In genomic region chr1:144353320-144353719, GRCm38 (mm10) we compare ENCODE assay signal across 12 mouse cellular contexts.
DNase-seq lines count a peak whose midpoint lies in the region; ATAC-seq and TF ChIP-seq lines count a peak whose summit lies in the region.
"Had no signal": no experiment of that assay in that cellular context is flagged by ENCODE, and none has a peak within 500 bp of the region (broad histone marks: within the 10 kb centered on the region; RNA-seq: fewer than 3 reads in every experiment).

No protein-coding gene starts in this region.

- no peak overlapping the region for H3K9ac ChIP-seq in neural tube, embryonic 15.5 days (replicated peaks)
- H3K9ac ChIP-seq: limb, embryonic 15.5 days; midbrain, embryonic 12.5 days had no signal

- no peak for ATAC-seq in neural tube, embryonic 15.5 days (ENCODE audit: low FRiP score)

- DNase-seq in left cerebral cortex, adult 2 months (ENCODE audit: extremely low spot score in 1 of 2, low spot score in 2 of 2), result no peak
- no peak for DNase-seq in left cerebral cortex, adult 9 months (ENCODE audit: low spot score in 2 of 2)
- peak; percentile 33 for DNase-seq in 3T3-L1 (ENCODE audit: low read depth, low spot score)
- peak; percentile 77 for DNase-seq in 416B (ENCODE audit: low read depth)
- DNase-seq in brain, embryonic 14.5 days (ENCODE audit: low read depth), result peak; percentile 31
- DNase-seq in adrenal gland, postnatal 14 days, result no peak
- DNase-seq: adrenal gland, adult 8-10 months; kidney, postnatal 14 days; right cerebral cortex, postnatal 25 days had no signal

- no peaks in the 10 kb centered on the region for H3K4me1 ChIP-seq in neural tube, embryonic 15.5 days
- H3K4me1 ChIP-seq: limb, embryonic 15.5 days; midbrain, embryonic 12.5 days had no signal

- no peaks in the 10 kb centered on the region for H3K36me3 ChIP-seq in neural tube, embryonic 15.5 days
- H3K36me3 ChIP-seq: limb, embryonic 15.5 days; midbrain, embryonic 12.5 days had no signal

- H3K9me3 ChIP-seq in neural tube, embryonic 15.5 days (replicated peaks), result no peaks in the 10 kb centered on the region
- H3K9me3 ChIP-seq: limb, embryonic 15.5 days; midbrain, embryonic 12.5 days had no signal

- peak; percentile 54 for TF ChIP-seq CTCF in left cerebral cortex, adult 2 months (IDR thresholded peaks at IDR 0.05)
- TF ChIP-seq CTCF in brain, embryonic 14.5 days (IDR thresholded peaks at IDR 0.05; ENCODE audit: borderline replicate concordance, extremely low read depth, insufficient read depth, insufficient read length), result no peak

- TF ChIP-seq POLR2A in brain, embryonic 14.5 days (IDR thresholded peaks at IDR 0.05; ENCODE audit: borderline replicate concordance, extremely low read depth, insufficient read depth, insufficient read length, poor library complexity, severe bottlenecking), result no peak

- no peak overlapping the region for H3K27ac ChIP-seq in left cerebral cortex, adult 2 months
- no peak overlapping the region for H3K27ac ChIP-seq in neural tube, embryonic 15.5 days (replicated peaks)
- H3K27ac ChIP-seq: limb, embryonic 15.5 days; midbrain, embryonic 12.5 days had no signal

- no peak overlapping the region for H3K4me2 ChIP-seq in neural tube, embryonic 15.5 days
- H3K4me2 ChIP-seq: limb, embryonic 15.5 days; midbrain, embryonic 12.5 days had no signal

- H3K4me3 ChIP-seq in left cerebral cortex, adult 2 months, result no peak overlapping the region
- H3K4me3 ChIP-seq in neural tube, embryonic 15.5 days (replicated peaks), result no peak overlapping the region
- H3K4me3 ChIP-seq: limb, embryonic 15.5 days; midbrain, embryonic 12.5 days had no signal

- intact Hi-C loops in left cerebral cortex, adult 2 months (cut with DNase I), result loop anchor here (5.0 to 10.0 kb wide), 2 partner anchors 109 to 156 kb away; partner anchors contain the start of gene Rgs1

- no peaks in the 10 kb centered on the region for H3K27me3 ChIP-seq in neural tube, embryonic 15.5 days (replicated peaks)
- H3K27me3 ChIP-seq: limb, embryonic 15.5 days; midbrain, embryonic 12.5 days had no signal

Comparison
In these comparisons a context has a peak if more than half of its experiments do, and no peak if none do; other contexts are left out.
1. DNase-seq: peak in 3T3-L1 (single experiment), 416B (single experiment) and brain, embryonic 14.5 days (single experiment); none in left cerebral cortex, adult 2 months (0 of 2), left cerebral cortex, adult 9 months (0 of 2) and adrenal gland, postnatal 14 days (single experiment).